Mouse (Mus musculus) lung, adult 2 months (tissue): ENCODE measurements at regions not wholly inside any gene's neighbourhood (a gene's known extent, or its start where the extent isn't known, plus 50 kb on each side); places are given as distances from the start of the nearest gene placed in this dataset.

Experiments used
- DNase-seq: peaks from one replicate; pipeline ENCODE4 v3.0.0; 2022
- H3K4me1 ChIP-seq: fragments of 200-500 bp; 2 replicates; pipeline ENCODE4 v1.6.1; 2011; ENCODE audit warnings: low read length; ENCODE audit not compliant: control insufficient read depth, insufficient read depth
- H3K4me3 ChIP-seq: fragments of 200-500 bp; replicated peaks from 2 replicates; pipeline ENCODE3; 2011; ENCODE audit warnings: low read depth, mild to moderate bottlenecking, control low read depth, low read length; ENCODE audit errors: extremely low read depth
- CTCF ChIP-seq: fragments of 200-500 bp; IDR thresholded peaks from 2 replicates; pipeline ENCODE4 v1.5.1; 2011; ENCODE audit warnings: mild to moderate bottlenecking, low read length, control low read depth; ENCODE audit not compliant: insufficient read depth
- POLR2A ChIP-seq: fragments of 200-500 bp; IDR thresholded peaks from 2 replicates; pipeline ENCODE4 v1.6.1; 2011; ENCODE audit warnings: low read depth, mild to moderate bottlenecking, control low read depth, low read length, borderline replicate concordance; ENCODE audit errors: extremely low read depth
- WGBS: fragments of 180-500 bp; shearing (Covaris S2); methylation state at CpG from one replicate; pipeline ENCODE4 v1.1.7; 2018; 5-methylcytosine and 5-hydroxymethylcytosine counted together

DNA sequence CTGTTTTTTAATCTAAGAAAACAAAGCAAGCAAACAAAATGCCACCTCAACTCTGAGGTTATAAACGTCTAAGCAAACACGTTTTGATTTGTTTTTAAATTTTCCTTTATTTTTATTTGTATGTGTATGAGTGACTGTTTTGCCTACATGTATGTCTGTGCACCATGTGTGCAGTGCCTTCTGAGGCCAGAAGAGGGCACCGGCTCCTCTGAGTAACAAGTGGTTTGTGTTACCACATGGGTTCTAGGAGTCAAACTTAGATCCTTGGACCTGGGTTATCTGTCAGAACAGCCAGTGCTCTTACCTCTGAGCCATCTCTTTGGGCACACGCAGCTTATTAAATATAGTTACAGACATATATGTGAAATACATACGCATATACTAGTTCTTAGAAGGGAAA, 57.6 kb upstream of the Rad23b start:
- WGBS = 88% methylated on average over 5 of the region's 5 CpGs
- DNase-seq = no peak
- H3K4me1 ChIP-seq = no peaks in the 10 kb centered on the region
- no peak overlapping the region for H3K4me3 ChIP-seq
- TF ChIP-seq POLR2A = no peak
- peak; percentile 20; the same call in 1 of the 2 replicates for TF ChIP-seq CTCF

- 55% methylated on average over 4 of the region's 4 CpGs for WGBS
- no peaks in the 10 kb centered on the region for H3K4me1 ChIP-seq
- no peak for DNase-seq
- no peak overlapping the region for H3K4me3 ChIP-seq
- TF ChIP-seq CTCF = no peak
- no peak for TF ChIP-seq POLR2A
Measured at GRCm38 (mm10) chr4:55292701-55293100, 57.1 kb upstream of the Rad23b start.

DNA sequence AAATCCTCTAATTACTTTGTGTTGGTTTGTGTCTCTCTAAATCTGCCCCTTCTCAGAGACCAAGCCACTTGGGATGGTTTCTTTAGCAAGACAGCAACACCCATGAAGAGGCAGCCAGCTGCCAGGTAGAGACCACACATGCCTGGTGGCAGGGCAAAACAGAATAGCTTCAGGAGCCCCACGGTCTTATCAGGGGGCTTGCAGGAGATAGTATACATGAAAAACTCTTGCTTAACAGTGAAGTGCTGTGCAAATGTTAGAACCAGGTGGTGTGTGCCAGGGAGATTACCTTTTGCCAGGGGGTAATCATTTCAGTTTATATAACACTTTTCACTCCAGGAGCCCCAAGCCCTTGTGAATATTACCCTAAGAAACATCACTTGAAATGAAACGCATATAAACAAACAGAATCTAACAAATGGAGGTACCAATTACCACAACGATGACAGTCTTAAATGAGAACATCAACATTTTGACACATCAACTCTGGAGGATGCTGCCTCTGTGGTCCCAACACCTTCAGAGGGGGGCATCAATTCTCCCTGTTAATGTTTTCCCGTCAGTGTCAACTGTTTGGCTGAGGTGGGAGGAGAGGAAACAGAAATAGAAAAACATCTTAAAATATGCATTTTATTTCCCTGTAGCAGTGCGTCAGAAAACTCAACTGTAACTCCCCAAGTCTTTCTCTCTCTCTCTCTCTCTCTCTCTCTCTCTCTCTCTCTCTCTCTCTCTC, 56.3 kb upstream of the Rad23b start:
- WGBS = 19% methylated on average over 5 of the region's 5 CpGs
- DNase-seq = no peak
- Histone ChIP-seq H3K4me3 (no peak overlapping the region), H3K4me1 (no peaks in the 10 kb centered on the region)
- TF ChIP-seq POLR2A (no peak), CTCF (no peak)

DNA sequence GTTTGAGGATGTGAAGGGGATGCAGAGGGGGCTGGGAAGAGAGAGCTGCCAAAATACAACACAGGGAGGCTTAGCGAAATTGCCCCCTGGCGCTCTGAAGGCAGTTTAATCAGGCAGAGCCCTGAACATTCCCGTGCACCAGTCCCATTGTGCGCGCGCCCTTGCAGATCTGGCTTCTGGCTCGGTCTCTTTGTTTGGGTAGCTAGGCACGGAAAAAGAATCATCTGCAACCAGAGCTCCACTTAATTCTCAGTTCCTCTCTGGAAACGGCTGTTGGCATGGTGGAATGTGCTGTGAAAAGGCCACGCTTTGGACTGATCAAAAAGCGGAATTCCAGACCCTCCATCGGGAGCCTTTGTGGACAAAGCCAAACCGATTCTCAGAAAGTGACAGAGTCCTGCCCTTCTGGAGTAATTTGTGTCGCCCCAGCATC, 55.6 kb upstream of the Rad23b start:
- Histone ChIP-seq H3K4me3 (no peak overlapping the region), H3K4me1 (no peaks in the 10 kb centered on the region)
- no peak for TF ChIP-seq CTCF
- TF ChIP-seq POLR2A = no peak
- 3% methylated on average over 14 of the region's 14 CpGs for WGBS
- no peak for DNase-seq

DNA sequence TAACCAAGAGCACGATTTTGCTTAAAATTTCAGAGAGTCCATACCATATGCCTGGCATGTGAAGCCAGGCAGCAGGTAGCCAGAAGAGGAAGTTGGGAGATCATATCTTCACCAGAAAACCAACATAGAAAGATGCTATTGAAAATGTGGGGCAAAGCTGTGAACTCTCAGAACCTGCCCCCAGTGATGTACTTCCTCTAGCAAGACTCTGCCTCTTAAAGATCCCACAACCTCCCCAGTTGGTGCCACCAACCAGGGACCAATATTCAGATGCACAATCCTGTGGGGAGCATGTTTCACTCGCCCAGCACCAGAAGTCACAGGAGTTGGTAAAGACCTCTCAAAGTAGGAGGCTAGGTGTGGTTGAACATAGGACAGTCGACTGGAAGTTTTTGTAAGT, 52.0 kb upstream of the Rad23b start:
- TF ChIP-seq POLR2A (no peak), CTCF (no peak)
- DNase-seq = no peak
- 71% methylated on average over 3 of the region's 3 CpGs for WGBS
- no peak overlapping the region for H3K4me3 ChIP-seq
- no peaks in the 10 kb centered on the region for H3K4me1 ChIP-seq
